Mouse (Mus musculus): ENCODE measurements around the gene Cdc37. TPM values are rescaled to one million over a fixed set of nuclear protein-coding genes. Genes with fewer than 3 reads are reported as not detected.
"Not testable (repeated sequence)": the region's sequence is repeated elsewhere in the genome, so short reads cannot be mapped to it uniquely, and the experiment has no call there.

Cdc37 gene
- 182 and 193 TPM in 2 replicates for total RNA-seq (2014; fragmentation: Nextera tagmentation)
- total RNA-seq (2017) = 385 and 442 TPM in 2 replicates

- peak; percentile 83 for ATAC-seq (replicated peaks; ENCODE audit: low FRiP score, low TSS enrichment, poor library complexity, severe bottlenecking)
Observed at GRCm38 (mm10) chr9:21149654-21150419, at the start of gene Cdc37. Cdc37 (minus strand) TSS chr9:21149982.

DNA sequence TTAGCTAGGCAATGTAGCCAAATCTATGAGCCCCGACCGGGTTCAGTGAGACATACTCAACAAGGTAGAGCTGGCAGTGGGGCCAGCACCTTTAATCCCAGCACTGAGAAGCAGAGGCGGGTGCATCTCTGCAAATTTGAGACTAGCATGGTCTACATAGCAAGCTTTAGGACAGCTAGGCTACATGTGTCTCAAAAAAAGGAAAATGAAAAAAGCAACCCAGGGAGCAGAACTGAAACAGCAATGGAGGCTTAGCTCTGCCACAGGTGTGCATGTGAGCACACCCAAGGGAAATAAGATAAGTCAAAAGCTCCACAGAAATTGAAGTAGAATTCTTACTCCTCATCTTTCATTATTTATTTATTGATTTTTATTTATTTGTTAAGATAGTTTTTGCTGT, 49.2 kb upstream of the Cdc37 start:
- ATAC-seq (replicated peaks; ENCODE audit: low FRiP score, low TSS enrichment, poor library complexity, severe bottlenecking) = no peak

GRCm38 (mm10) chr9:21197981-21198380, 48.2 kb upstream of the Cdc37 start:
- no peak for ATAC-seq (replicated peaks; ENCODE audit: low FRiP score, low TSS enrichment, poor library complexity, severe bottlenecking)

- no peak for ATAC-seq (replicated peaks; ENCODE audit: low FRiP score, low TSS enrichment, poor library complexity, severe bottlenecking)
Observed at GRCm38 (mm10) chr9:21196521-21197433, 47.0 kb upstream of the Cdc37 start.

GRCm38 (mm10) chr9:21195736-21196505, 46.1 kb upstream of the Cdc37 start:
- ATAC-seq (replicated peaks; ENCODE audit: low FRiP score, low TSS enrichment, poor library complexity, severe bottlenecking) = not testable (repeated sequence)

DNA sequence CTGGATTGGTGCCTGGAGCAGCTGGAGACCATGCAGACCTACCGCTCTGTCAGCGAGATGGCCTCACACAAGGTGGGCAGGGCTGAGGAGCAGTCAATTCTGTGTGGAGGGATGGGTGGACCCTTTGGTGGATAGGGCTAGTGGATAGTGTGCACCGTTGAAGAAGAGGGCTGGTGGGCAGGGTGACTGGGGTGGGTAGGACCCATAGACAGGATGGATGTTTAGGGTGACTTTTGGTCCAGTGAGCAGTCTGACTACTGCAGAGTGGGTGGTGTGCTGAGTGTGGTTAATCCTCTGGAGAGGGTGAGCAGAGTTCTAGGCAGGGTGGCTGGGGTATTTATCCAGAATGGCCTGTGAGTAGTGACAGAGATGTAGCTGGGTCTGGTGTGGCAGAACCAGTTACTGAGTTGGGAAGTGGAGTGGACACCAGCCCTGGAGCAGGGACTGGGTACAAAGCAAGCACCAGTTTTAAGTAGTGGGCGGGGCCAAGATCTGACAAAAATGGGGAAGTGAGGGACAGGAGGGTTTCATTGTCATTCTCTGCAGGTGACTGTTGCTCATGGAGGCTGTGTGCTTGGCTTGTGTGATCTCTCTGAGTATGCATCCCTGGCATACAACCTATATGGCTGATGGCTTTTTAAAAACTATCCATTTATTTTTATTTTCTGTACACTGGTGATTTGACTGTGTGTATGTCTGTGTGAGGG, 45.2 kb upstream of the Cdc37 start:
- no peak for ATAC-seq (replicated peaks; ENCODE audit: low FRiP score, low TSS enrichment, poor library complexity, severe bottlenecking)

- no peak for ATAC-seq (replicated peaks; ENCODE audit: low FRiP score, low TSS enrichment, poor library complexity, severe bottlenecking)
Observed at GRCm38 (mm10) chr9:21193786-21194185, 44.0 kb upstream of the Cdc37 start.

DNA sequence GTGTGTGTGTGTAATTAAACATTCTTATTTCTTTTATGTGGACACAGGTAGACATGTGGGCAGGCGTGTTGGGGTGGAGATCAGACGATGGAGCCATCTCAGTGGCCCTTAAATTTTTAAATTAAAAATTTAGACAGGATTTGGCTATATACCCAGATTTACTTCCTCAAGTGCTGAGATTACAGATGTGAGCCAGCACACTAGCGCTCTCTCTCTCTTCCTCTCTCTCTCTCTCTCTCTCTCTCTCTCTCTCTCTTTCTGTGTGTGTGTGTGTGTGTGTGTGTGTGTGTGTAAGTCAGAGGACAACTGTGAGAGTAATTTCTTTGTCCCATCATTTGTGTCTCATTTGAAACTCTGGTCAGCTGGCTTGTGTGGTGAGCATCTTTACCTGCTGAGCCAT, 40.9 kb upstream of the Cdc37 start:
- no peak for ATAC-seq (replicated peaks; ENCODE audit: low FRiP score, low TSS enrichment, poor library complexity, severe bottlenecking)

- ATAC-seq (replicated peaks; ENCODE audit: low FRiP score, low TSS enrichment, poor library complexity, severe bottlenecking) = no peak
Observed at GRCm38 (mm10) chr9:21189905-21190304, 40.1 kb upstream of the Cdc37 start.

DNA sequence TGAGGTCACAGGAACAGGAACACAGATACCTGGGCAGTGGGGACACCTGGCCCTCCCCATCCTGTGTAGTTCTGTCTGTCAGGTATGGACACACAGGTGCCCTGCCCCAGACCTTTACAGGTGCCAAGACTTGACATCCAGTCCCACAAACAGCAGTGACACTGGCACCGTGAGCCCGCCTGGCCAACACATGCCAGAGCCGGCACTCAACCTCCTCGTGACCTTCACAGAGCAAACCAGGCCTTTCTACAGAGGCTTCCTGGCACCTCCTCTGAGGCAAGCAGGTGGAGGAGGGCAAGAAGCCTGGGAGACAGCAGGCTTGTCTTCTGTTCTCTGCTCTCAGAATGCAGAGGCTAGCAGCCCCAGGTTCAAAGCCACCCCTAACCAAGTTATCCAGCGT, 35.7 kb upstream of the Cdc37 start:
- no peak for ATAC-seq (replicated peaks; ENCODE audit: low FRiP score, low TSS enrichment, poor library complexity, severe bottlenecking)

DNA sequence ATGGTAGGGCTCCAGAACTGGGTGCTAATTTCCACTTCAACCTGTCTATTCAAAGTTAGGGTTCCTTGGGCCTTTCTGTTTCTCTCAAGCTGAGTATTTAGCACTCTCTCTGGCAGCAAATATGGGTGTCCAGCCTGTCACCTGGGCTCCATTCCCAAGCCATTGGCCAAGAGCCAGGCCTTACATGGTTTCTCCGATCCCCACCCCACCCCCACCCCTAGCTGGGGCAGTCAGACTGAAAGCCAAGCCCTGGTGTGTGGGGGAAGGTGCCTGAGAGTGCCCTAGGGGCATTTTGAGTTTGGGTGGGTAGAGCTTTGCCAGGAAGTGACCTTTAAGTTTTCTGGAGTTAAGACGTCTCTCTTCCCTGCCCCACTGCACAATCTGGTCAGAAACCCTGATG, 35.0 kb upstream of the Cdc37 start:
- ATAC-seq (replicated peaks; ENCODE audit: low FRiP score, low TSS enrichment, poor library complexity, severe bottlenecking) = no peak

GRCm38 (mm10) chr9:21183905-21184413, 34.2 kb upstream of the Cdc37 start:
- ATAC-seq (replicated peaks; ENCODE audit: low FRiP score, low TSS enrichment, poor library complexity, severe bottlenecking) = peak; percentile 78

GRCm38 (mm10) chr9:21183421-21183820, 33.6 kb upstream of the Cdc37 start:
- ATAC-seq (replicated peaks; ENCODE audit: low FRiP score, low TSS enrichment, poor library complexity, severe bottlenecking) = peak; percentile 6; the same call in 1 of the 2 replicates

DNA sequence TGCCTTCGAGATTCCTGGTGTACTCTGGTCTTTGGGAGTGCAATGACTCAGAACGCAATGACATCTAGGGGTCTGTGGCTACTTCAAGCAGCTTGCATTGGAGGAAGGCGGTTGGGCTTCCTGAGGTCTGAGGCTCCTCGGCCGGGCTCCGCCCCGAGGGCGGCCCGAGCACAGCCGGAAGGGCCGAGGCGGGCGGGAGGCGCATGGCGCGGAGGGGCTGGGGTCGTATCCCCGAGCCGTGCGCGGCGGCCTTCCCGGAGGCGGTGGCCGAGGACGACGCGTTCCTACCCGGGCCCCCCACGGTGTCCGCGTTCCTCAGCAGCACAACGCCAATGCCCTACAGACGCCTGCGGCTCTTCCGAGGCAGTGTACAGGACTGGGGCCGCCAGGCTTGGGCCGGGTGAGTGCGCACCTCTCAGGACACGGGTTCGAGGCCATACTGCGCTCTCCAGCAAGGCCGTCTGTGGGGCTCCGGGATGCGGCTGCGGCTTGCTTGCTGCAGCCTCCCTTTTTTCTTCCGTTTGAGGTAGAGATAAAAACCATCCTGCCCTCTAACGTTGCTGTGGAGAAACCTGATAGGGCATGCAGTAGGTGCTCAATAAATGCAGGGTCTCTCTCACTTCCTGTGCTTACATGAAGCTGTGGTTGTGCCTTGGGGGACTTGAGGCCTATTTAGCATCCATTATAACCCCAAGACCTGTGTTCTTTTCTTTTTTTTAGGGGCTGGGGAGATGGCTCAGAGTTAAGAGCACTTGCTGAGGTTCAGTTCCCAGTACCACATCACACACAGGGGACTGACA, 31.8 kb upstream of the Cdc37 start:
- ATAC-seq (replicated peaks; ENCODE audit: low FRiP score, low TSS enrichment, poor library complexity, severe bottlenecking) = 0 out of 2 replicates have a peak, but pooled peaks have one; percentile 26

GRCm38 (mm10) chr9:21180841-21181240, 31.1 kb upstream of the Cdc37 start:
- ATAC-seq (replicated peaks; ENCODE audit: low FRiP score, low TSS enrichment, poor library complexity, severe bottlenecking) = no peak

- no peak for ATAC-seq (replicated peaks; ENCODE audit: low FRiP score, low TSS enrichment, poor library complexity, severe bottlenecking)
Observed at GRCm38 (mm10) chr9:21180402-21180801, 30.6 kb upstream of the Cdc37 start.

GRCm38 (mm10) chr9:21172364-21172763, 22.6 kb upstream of the Cdc37 start:
- no peak for ATAC-seq (replicated peaks; ENCODE audit: low FRiP score, low TSS enrichment, poor library complexity, severe bottlenecking)

GRCm38 (mm10) chr9:21169157-21169556, 19.4 kb upstream of the Cdc37 start:
- no peak for ATAC-seq (replicated peaks; ENCODE audit: low FRiP score, low TSS enrichment, poor library complexity, severe bottlenecking)
